Mouse (Mus musculus) heart, postnatal 0 days (tissue): ENCODE results near the gene Acsm4.

Source experiments
- CTCF ChIP-seq: IDR thresholded peaks from 2 replicates; pipeline ENCODE4 v1.5.1; 2016; ENCODE audit warnings: antibody characterized with exemption, control low read depth, low read depth
- EP300 ChIP-seq: IDR thresholded peaks from 2 replicates; pipeline ENCODE4 v1.6.1; 2016; ENCODE audit warnings: antibody characterized with exemption, low read depth

- TF ChIP-seq CTCF (no peak), EP300 (no peak)
These were observed 54.5 kb downstream of the Acsm4 start for GRCm38 (mm10) chr7:119744321-119744720.
